Mouse (Mus musculus) neural tube, embryonic 12.5 days (tissue): ENCODE results near the gene Taf5l. TPM values are rescaled to one million over a fixed set of nuclear protein-coding genes. Genes with fewer than 3 reads are reported as not detected.

ENCODE experiments used
- ATAC-seq: fragments of 200-750 bp; cut with Nextera tagmentation; 2 replicates; pipeline ENCODE4 v1.8.0; 2017; ENCODE audit warnings: low read depth, mild to moderate bottlenecking, moderate TSS enrichment, moderate library complexity; ENCODE audit not compliant: low FRiP score
- H3K27ac ChIP-seq: fragments of 300-500 bp; sonication (generic); 2 replicates; pipeline ENCODE4 v1.5.1; 2016
- H3K27me3 ChIP-seq: fragments of 300-500 bp; sonication (generic); replicated peaks from 2 replicates; pipeline ENCODE4 v1.6.1; 2016; ENCODE audit warnings: mild to moderate bottlenecking
- H3K36me3 ChIP-seq: fragments of 300-500 bp; sonication (generic); 2 replicates; pipeline ENCODE4 v1.6.1; 2016; ENCODE audit warnings: mild to moderate bottlenecking
- H3K4me1 ChIP-seq: fragments of 300-500 bp; sonication (generic); 2 replicates; pipeline ENCODE4 v1.6.1; 2016
- H3K4me2 ChIP-seq: fragments of 300-500 bp; sonication (generic); replicated peaks from 2 replicates; pipeline ENCODE4 v1.6.1; 2016; ENCODE audit warnings: mild to moderate bottlenecking
- H3K4me3 ChIP-seq: fragments of 300-500 bp; sonication (generic); 2 replicates; pipeline ENCODE4 v1.5.1; 2016
- H3K9ac ChIP-seq: fragments of 300-500 bp; sonication (generic); 2 replicates; pipeline ENCODE4 v1.6.1; 2016; ENCODE audit warnings: mild to moderate bottlenecking
- H3K9me3 ChIP-seq: fragments of 300-500 bp; sonication (generic); 2 replicates; pipeline ENCODE4 v1.6.1; 2016; ENCODE audit warnings: mild to moderate bottlenecking
- WGBS: fragments of 180-500 bp; shearing (Covaris S2); methylation state at CpG from one replicate; pipeline ENCODE4 v1.1.7; 2016; 5-methylcytosine and 5-hydroxymethylcytosine counted together
- polyA plus RNA-seq: library from polyadenylated mRNA; unstranded; fragments of >200 nt; fragmentation: Nextera tagmentation; extraction: Ambion mirVana; gene quantifications from 2 replicates; pipeline ENCODE4 v1.2.1, GENCODE M21; 2016

Taf5l gene
- polyA plus RNA-seq, 1 experiment from 2014 or later, result 34.6 TPM

DNA sequence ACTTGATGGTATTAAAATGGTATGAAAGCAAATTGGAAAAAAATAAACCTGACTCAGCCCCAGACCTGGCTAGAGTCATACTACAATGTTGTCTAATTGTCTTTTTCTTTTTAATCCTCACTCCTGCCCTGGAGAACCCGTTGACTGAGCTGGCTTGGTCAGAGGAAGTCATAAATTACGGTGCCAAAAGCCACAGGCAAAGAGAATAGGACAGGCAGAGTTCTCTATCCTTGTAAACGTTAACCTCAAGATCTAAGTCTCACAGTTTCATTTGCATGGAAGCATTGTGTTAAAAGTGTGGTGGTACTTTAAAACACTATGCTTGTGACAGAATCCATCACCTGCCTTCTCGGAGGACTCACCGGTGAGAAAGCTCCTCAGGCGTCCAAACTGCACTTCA, 13.4 kb downstream of the Taf5l start:
- 69% methylated on average over 6 of the region's 6 CpGs for WGBS
- no peaks in the 10 kb centered on the region for H3K4me1 ChIP-seq
- no peaks in the 10 kb centered on the region for H3K9me3 ChIP-seq
- no peak overlapping the region for H3K27ac ChIP-seq
- no peak for ATAC-seq
- H3K9ac ChIP-seq, result no peak overlapping the region
- peaks cover 70% of the 10 kb centered on the region for H3K36me3 ChIP-seq
- no peak overlapping the region for H3K4me2 ChIP-seq
- H3K4me3 ChIP-seq, result no peak overlapping the region
- no peaks in the 10 kb centered on the region for H3K27me3 ChIP-seq

DNA sequence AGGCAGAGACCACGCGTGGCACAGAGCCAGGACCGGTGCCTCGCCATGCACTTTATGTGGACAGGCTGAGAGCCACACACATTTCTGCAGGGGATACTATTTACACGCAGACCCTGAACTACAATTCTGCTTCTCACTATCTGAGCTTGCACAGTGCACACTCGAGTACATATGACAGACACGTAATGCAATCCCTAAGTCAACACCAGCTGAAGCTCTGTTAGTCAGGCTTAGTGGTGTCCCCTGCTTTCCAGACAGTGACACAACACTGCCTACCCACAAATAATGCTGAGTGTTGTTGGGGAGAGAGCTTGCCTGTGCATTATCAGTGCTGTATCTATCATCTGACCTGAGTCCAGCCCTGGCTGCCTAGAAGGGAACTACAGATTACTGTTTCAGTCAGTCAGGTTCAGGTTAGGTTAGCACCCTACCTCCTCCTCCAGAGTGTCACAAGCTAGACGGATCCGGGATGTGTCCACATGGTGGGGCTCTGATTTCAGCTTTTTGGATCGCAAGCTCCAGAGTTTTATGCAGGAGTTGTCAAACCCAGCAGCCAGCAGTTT, 18.6 kb downstream of the Taf5l start:
- WGBS, result 97% methylated on average over 10 of the region's 10 CpGs

DNA sequence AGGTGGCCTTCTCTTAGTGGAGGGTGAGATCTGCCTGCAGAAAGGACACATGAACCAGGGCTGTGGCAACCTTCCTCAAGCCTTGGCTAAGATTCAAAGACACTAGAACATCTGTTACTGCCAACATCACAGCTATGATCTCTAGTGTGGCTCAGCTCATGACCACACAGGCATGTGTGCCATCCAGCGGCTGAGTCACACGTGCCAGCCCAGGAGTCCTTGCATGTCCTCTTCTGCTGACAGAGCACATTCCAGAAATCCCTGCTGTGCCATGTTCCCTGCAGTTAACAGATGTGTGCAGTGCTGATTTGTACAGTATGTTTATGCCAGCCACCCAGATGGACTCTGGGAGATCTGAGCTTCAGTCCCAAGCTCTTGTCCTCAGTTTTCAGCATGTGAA, 21.6 kb downstream of the Taf5l start:
- Histone ChIP-seq H3K9ac (no peak overlapping the region), H3K4me3 (no peak overlapping the region), H3K4me1 (no peaks in the 10 kb centered on the region), H3K36me3 (peaks cover 54% of the 10 kb centered on the region), H3K27me3 (no peaks in the 10 kb centered on the region), H3K9me3 (no peaks in the 10 kb centered on the region), H3K27ac (no peak overlapping the region), H3K4me2 (no peak overlapping the region)
- ATAC-seq, result no peak
- WGBS, result 93% methylated on average over 2 of the region's 2 CpGs

More for the DNA sequence above, 18.6 kb downstream of the Taf5l start:
- Histone ChIP-seq H3K27ac (no peak overlapping the region), H3K36me3 (peaks cover 72% of the 10 kb centered on the region), H3K9ac (no peak overlapping the region), H3K4me2 (no peak overlapping the region), H3K9me3 (no peaks in the 10 kb centered on the region), H3K27me3 (no peaks in the 10 kb centered on the region), H3K4me3 (no peak overlapping the region), H3K4me1 (no peaks in the 10 kb centered on the region)
- no peak for ATAC-seq

DNA sequence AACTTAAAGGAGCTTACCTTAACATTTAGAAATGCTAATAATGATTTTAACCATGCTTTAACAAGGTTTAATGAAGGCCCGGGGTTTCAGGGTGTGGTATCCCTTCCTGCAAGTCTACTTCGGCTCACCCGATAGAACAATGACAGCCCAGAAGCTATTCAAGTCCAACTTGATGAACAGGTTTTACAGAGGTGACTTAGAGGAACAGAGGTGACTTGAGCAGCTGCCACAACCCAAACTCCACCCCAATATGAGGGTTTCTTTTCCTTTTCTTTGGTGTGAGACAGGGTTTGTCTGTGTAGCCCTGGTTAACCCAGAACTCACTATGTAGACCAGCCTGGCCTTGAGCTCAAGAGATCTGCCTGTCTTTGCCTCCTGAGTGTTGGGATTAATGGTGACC, 27.2 kb downstream of the Taf5l start:
- Histone ChIP-seq H3K27me3 (no peaks in the 10 kb centered on the region), H3K9ac (no peak overlapping the region), H3K4me2 (no peak overlapping the region), H3K9me3 (no peaks in the 10 kb centered on the region), H3K27ac (no peak overlapping the region), H3K36me3 (peaks cover 15% of the 10 kb centered on the region), H3K4me3 (no peak overlapping the region), H3K4me1 (no peaks in the 10 kb centered on the region)
- ATAC-seq, result no peak
- 96% methylated on average over 3 of the region's 3 CpGs for WGBS

DNA sequence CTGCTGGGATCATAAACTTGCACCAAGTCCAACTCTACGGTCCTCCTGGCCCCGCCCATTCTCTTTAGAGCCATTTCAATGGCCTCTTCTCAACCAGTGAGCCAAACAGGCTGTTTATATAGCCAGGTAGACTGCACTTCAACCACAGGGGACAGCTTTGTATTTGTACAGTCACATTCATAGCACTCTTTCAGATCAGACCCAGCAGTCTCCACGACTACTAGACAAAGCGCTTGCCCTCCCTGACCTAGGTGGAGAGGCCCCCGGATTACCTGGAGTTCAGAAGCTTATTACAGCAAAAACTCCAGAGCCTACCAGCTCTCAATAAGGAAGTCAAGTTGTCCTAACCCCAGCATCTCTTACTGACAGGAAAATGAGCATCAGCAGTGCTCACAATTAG, 27.6 kb downstream of the Taf5l start:
- H3K9ac ChIP-seq, result no peak overlapping the region
- H3K27ac ChIP-seq, result no peak overlapping the region
- H3K4me1 ChIP-seq, result no peaks in the 10 kb centered on the region
- no peak overlapping the region for H3K4me2 ChIP-seq
- no peaks in the 10 kb centered on the region for H3K27me3 ChIP-seq
- ATAC-seq, result no peak
- H3K36me3 ChIP-seq, result peaks cover 15% of the 10 kb centered on the region
- WGBS, result 93% methylated on average over 5 of the region's 5 CpGs
- no peak overlapping the region for H3K4me3 ChIP-seq
- H3K9me3 ChIP-seq, result no peaks in the 10 kb centered on the region

DNA sequence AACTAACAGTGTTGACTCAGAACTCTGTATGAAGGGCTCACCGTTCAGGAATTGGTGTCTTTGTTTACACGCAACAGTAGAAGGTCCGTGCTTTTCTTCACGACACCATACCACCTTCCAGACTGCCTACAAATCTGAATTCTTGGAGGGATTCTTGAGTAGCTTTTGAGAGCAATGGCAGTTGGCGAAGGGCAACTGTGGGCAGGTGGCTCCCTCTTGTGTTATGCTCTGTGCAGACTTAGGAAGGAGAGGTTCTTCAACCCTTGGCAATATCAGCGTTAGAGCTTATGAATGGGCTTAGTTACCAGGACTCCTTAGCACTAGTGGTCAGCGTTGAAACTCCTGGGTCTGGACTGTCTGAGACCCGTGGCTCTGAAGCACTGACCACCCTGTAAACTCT, 28.6 kb downstream of the Taf5l start:
- H3K27ac ChIP-seq, result no peak overlapping the region
- H3K27me3 ChIP-seq, result no peaks in the 10 kb centered on the region
- WGBS, result 87% methylated on average over 8 of the region's 8 CpGs
- no peak for ATAC-seq
- no peaks in the 10 kb centered on the region for H3K4me1 ChIP-seq
- no peak overlapping the region for H3K4me2 ChIP-seq
- H3K9ac ChIP-seq, result no peak overlapping the region
- H3K9me3 ChIP-seq, result no peaks in the 10 kb centered on the region
- no peak overlapping the region for H3K4me3 ChIP-seq
- peaks cover 15% of the 10 kb centered on the region for H3K36me3 ChIP-seq

DNA sequence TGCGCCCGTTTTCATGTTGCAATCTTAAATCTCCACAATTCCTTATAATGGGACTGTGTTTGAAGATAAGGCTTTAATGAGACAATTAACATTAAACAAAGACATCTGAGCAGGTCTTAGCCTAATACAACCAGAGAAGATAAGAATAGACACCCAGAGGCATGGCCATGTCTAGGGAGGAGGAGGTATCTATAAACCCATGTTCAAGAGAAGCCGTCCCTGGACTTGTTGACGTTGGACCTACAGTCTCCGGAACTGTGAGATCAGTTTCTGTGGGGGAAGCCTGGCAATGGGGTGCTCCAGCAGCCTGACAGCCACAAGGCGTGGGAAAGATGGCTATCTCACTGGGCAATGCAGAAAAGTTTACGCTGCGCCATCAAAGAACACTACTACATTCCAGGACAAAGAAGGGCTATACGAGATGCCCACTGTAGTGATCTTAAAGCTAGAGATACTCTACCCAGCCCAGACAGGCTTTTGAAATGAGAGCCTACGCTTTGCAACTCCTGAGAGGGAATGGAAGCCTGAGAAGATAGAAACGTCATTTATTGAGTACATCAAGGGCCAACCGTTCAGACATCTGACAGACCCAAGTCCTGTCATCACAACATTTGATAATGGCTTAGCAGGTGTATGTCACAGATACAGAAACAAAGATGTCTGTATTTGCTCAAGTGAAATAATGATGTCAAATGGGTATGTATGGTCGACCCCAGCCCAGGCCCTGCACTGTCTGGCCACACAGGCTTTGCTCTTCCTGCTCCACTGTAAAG, 30.7 kb downstream of the Taf5l start:
- Histone ChIP-seq H3K4me3 (no peak overlapping the region), H3K4me2 (no peak overlapping the region), H3K9me3 (no peaks in the 10 kb centered on the region), H3K4me1 (no peaks in the 10 kb centered on the region), H3K36me3 (peaks cover 3% of the 10 kb centered on the region; the same call in 1 of the 2 replicates), H3K27ac (no peak overlapping the region), H3K9ac (no peak overlapping the region), H3K27me3 (no peaks in the 10 kb centered on the region)
- no peak for ATAC-seq
- WGBS, result 89% methylated on average over 13 of the region's 13 CpGs

DNA sequence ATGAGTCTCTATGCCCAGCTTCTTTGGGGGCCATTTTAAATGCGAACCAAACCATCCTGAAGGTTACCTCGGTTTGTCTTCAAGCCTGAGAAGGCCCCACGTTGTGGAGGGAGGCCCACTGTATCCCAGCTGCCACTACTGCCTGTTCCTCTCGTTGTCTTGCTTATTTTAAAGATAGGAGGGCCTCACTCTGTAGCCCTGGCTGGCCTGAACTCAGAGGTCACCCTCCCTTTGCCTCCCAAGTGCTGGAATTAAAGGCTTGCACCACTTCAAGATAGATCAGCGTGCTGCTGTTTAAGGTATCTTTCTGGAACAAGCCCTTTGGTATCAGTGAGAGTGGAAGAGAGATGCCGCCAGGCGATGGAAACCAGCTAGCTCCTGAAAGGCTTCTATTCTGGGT, 32.1 kb downstream of the Taf5l start:
- H3K36me3 ChIP-seq, result peaks cover 3% of the 10 kb centered on the region; the same call in 1 of the 2 replicates
- no peaks in the 10 kb centered on the region for H3K4me1 ChIP-seq
- H3K4me2 ChIP-seq, result no peak overlapping the region
- H3K27me3 ChIP-seq, result no peaks in the 10 kb centered on the region
- H3K27ac ChIP-seq, result no peak overlapping the region
- no peak for ATAC-seq
- no peak overlapping the region for H3K4me3 ChIP-seq
- WGBS, result 82% methylated on average over 7 of the region's 7 CpGs
- no peaks in the 10 kb centered on the region for H3K9me3 ChIP-seq
- H3K9ac ChIP-seq, result no peak overlapping the region

DNA sequence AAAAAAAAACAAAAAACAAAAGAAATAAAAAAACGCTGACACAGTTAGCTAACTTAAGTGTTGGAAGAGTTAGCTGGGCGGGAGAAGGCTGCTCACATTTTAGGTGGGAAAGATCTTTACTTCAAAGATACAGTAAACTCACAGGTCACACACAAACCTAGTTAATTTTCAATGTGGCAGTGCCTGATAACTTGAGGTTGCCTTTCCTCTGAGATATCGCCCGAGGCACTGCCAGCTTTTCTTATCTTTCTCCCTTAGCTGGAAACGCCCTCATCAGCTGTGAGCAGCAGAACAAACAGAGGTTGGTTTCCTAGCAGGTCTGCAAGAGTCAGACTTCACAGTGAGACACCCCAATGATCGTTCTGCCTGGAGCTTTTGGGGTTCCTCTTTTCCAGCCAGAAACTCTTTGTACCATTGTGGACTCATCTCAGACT, 32.6 kb downstream of the Taf5l start:
- 81% methylated on average over 6 of the region's 6 CpGs for WGBS
- H3K27me3 ChIP-seq, result no peaks in the 10 kb centered on the region
- H3K4me2 ChIP-seq, result no peak overlapping the region
- no peaks in the 10 kb centered on the region for H3K4me1 ChIP-seq
- no peak overlapping the region for H3K9ac ChIP-seq
- H3K4me3 ChIP-seq, result no peak overlapping the region
- ATAC-seq, result no peak
- no peaks in the 10 kb centered on the region for H3K9me3 ChIP-seq
- no peak overlapping the region for H3K27ac ChIP-seq
- peaks cover 3% of the 10 kb centered on the region; the same call in 1 of the 2 replicates for H3K36me3 ChIP-seq

DNA sequence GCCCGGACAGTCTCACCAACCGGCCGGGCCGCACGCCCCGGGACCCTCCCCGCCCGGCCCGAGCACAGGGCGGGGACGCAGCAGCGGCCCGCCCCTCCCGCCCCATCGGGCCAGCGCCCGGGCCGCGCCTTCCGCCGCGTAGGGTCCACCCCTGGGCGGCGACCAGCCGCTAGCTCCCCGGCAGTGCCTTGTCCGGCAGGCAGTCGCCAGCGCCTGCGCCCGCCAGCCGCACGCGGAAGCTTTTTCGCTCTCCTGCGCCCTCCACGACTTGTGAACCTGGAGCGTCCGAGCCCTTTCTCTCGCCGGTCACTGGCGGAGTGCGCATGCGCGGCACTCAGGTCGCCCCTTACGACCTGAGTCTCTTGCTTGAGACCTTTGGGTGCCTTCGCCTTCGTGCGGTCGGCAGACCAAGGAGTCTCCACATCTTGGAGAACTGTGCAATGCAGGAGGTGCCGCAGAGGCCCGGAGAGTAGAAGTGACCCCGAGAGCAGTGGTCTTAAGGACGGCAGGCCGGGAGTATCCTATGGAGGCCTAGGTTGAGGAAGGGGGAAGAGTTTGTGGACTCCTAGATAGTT, 38.3 kb downstream of the Taf5l start, which contains the start of gene Abcb10:
Abcb10 (minus strand) TSS at position 297 of the 575 bp plus-strand sequence.
- under 1% methylated on average over 55 of the region's 56 CpGs for WGBS
- H3K27ac ChIP-seq, result peak within 1 kb of the TSS; percentile 37; the same call in 1 of the 2 replicates
- peak; percentile 90 for ATAC-seq
- no peaks in the 10 kb centered on the region for H3K36me3 ChIP-seq
- H3K4me1 ChIP-seq, result peaks cover 10% of the 10 kb centered on the region
- H3K9me3 ChIP-seq, result no peaks in the 10 kb centered on the region
- no peaks in the 10 kb centered on the region for H3K27me3 ChIP-seq
- peak within 1 kb of the TSS; percentile 96 for H3K4me2 ChIP-seq
- peak within 1 kb of the TSS; percentile 82 for H3K4me3 ChIP-seq
- H3K9ac ChIP-seq, result peak within 1 kb of the TSS; percentile 80

DNA sequence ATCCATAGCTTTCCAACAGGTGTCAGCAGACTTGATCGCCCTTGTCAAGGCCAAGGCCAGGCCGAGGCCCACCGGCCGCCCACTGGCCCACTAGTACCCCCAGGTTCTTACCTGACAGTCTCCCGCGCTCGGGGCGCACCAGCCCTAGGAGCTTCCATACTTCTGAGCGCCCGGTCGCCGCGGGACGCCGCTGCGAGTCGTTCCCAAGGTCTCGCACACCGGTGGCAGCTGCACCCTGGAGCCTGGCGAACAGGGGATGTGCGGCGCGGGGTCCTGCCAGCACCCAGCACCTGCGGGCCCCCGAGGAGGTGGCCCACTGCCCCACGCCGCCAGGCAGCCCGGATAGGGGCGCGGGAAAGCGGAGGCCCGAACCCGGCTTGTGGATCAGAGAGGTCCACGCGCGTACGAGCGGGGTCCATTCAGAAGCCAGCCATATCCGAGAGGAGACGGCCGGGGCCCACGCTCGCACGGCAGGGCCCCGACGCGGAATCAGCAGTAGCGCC, 38.9 kb downstream of the Taf5l start:
- H3K4me1 ChIP-seq, result peaks cover 10% of the 10 kb centered on the region
- H3K4me2 ChIP-seq, result peak overlapping the region; percentile 96
- H3K4me3 ChIP-seq, result peak overlapping the region; percentile 82
- peak; percentile 38 for ATAC-seq
- no peaks in the 10 kb centered on the region for H3K36me3 ChIP-seq
- no peaks in the 10 kb centered on the region for H3K27me3 ChIP-seq
- under 1% methylated on average over 48 of the region's 48 CpGs for WGBS
- peak overlapping the region; percentile 37; the same call in 1 of the 2 replicates for H3K27ac ChIP-seq
- H3K9me3 ChIP-seq, result no peaks in the 10 kb centered on the region
- peak overlapping the region; percentile 80 for H3K9ac ChIP-seq

DNA sequence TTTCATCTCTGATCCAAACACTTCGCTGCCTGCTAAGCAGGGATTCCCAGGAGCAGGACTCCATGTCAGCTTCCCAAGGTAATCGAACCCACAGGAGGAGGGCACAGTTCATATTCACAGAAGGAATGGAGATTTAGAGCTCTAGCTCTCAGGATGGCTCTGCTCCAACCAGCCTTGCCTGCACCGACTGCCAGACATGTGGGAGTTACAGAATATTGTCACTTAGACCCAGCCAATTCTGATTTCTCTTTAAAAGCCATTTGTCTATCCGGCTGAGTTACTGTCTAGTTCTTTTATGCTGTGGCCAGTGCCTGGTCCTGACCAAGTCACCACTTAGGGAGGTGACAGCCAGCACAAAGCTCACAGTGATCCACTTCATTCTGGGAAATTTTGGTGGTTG, 39.5 kb downstream of the Taf5l start:
- peaks cover 10% of the 10 kb centered on the region for H3K4me1 ChIP-seq
- H3K27me3 ChIP-seq, result no peaks in the 10 kb centered on the region
- ATAC-seq, result no peak
- WGBS, result 59% methylated on average over 4 of the region's 4 CpGs
- H3K9ac ChIP-seq, result no peak overlapping the region
- no peaks in the 10 kb centered on the region for H3K9me3 ChIP-seq
- no peak overlapping the region for H3K4me3 ChIP-seq
- no peak overlapping the region for H3K27ac ChIP-seq
- no peaks in the 10 kb centered on the region for H3K36me3 ChIP-seq
- peak overlapping the region; percentile 96 for H3K4me2 ChIP-seq
